ENCODE assay signal across 8 mouse cellular contexts in genomic region chr5:117360228-117360515, GRCm38 (mm10). TPM values are rescaled to one million over a fixed set of nuclear protein-coding genes. Genes with fewer than 3 reads are reported as not detected.
A peak's percentile ranks its signal among the peaks of the same experiment; 100 is the strongest.
DNase-seq lines count a peak whose midpoint lies in the region; ATAC-seq lines count a peak whose summit lies in the region.
"Had no signal": no experiment of that assay in that cellular context is flagged by ENCODE, and none has a peak within 500 bp of the region (broad histone marks: within the 10 kb centered on the region; RNA-seq: fewer than 3 reads in every experiment).

No protein-coding gene starts in this region.

- no peak for ATAC-seq in neural tube, embryonic 12.5 days (ENCODE audit: low FRiP score, low read depth)
- ATAC-seq in intestine, embryonic 15.5 days = no peak
- ATAC-seq in liver, embryonic 16.5 days (ENCODE audit: low read depth) = no peak

- peaks cover 34% of the 10 kb centered on the region for H3K4me1 ChIP-seq in neural tube, embryonic 12.5 days
- peaks cover 43% of the 10 kb centered on the region for H3K4me1 ChIP-seq in intestine, embryonic 15.5 days (replicated peaks)
- peaks cover 46% of the 10 kb centered on the region for H3K4me1 ChIP-seq in liver, embryonic 16.5 days (ENCODE audit: control insufficient read depth, low read depth, low read length)

- WGBS in neural tube, embryonic 12.5 days = 61% methylated on average over 13 of the region's 13 CpGs
- WGBS in intestine, embryonic 15.5 days = 48% methylated on average over 13 of the region's 13 CpGs
- 77% methylated on average over 13 of the region's 13 CpGs for WGBS in liver, embryonic 16.5 days (ENCODE audit: insufficient replicate concordance)

- 0 out of 2 replicates have a peak overlapping the region, but pooled peaks have one; percentile 9 for H3K4me2 ChIP-seq in neural tube, embryonic 12.5 days (replicated peaks)
- peak overlapping the region; percentile 39 for H3K4me2 ChIP-seq in intestine, embryonic 15.5 days (replicated peaks)
- H3K4me2 ChIP-seq in liver, embryonic 16.5 days (ENCODE audit: low read depth, low read length) = 0 out of 2 replicates have a peak overlapping the region, but pooled peaks have one; percentile 30

- no peaks in the 10 kb centered on the region for H3K9me3 ChIP-seq in neural tube, embryonic 12.5 days
- no peaks in the 10 kb centered on the region for H3K9me3 ChIP-seq in intestine, embryonic 15.5 days
- H3K9me3 ChIP-seq in liver, embryonic 16.5 days (replicated peaks; ENCODE audit: control insufficient read depth, low read length) = no peaks in the 10 kb centered on the region

- no peak overlapping the region for H3K4me3 ChIP-seq in neural tube, embryonic 12.5 days
- H3K4me3 ChIP-seq in intestine, embryonic 15.5 days (replicated peaks) = no peak overlapping the region
- H3K4me3 ChIP-seq in liver, embryonic 16.5 days (ENCODE audit: low read depth, low read length) = no peak overlapping the region
- H3K4me3 ChIP-seq: erythroblast, embryonic 14.5 days had no signal

- intact Hi-C loops in left cerebral cortex, postnatal 25 days (cut with DNase I) = no loop called here

- no peak for DNase-seq in neural tube, embryonic 10.5 days (ENCODE audit: extremely low spot score, low spot score)
- DNase-seq in left cerebral cortex, adult 8-10 months (ENCODE audit: low spot score in 2 of 2) = no peak
- DNase-seq in right cerebral cortex, postnatal 14 days = no peak
- DNase-seq in left cerebral cortex, postnatal 25 days (ENCODE audit: low spot score in 2 of 2) = no peak

- H3K27ac ChIP-seq in neural tube, embryonic 12.5 days = no peak overlapping the region
- H3K27ac ChIP-seq in intestine, embryonic 15.5 days = peak overlapping the region; percentile 74
- H3K27ac ChIP-seq in liver, embryonic 16.5 days (ENCODE audit: low read length) = peak overlapping the region; percentile 83

- H3K9ac ChIP-seq in neural tube, embryonic 12.5 days = no peak overlapping the region
- H3K9ac ChIP-seq in intestine, embryonic 15.5 days = no peak overlapping the region
- no peak overlapping the region; the same call in 1 of the 2 replicates for H3K9ac ChIP-seq in liver, embryonic 16.5 days (ENCODE audit: low read depth, low read length)

- no peaks in the 10 kb centered on the region for H3K27me3 ChIP-seq in neural tube, embryonic 12.5 days (replicated peaks)
- H3K27me3 ChIP-seq in intestine, embryonic 15.5 days (replicated peaks) = no peaks in the 10 kb centered on the region
- peaks cover 5% of the 10 kb centered on the region for H3K27me3 ChIP-seq in liver, embryonic 16.5 days (ENCODE audit: control insufficient read depth, insufficient read depth, low read depth, low read length)

- peaks cover 20% of the 10 kb centered on the region for H3K36me3 ChIP-seq in neural tube, embryonic 12.5 days
- H3K36me3 ChIP-seq in intestine, embryonic 15.5 days = peaks cover 7% of the 10 kb centered on the region
- no peaks in the 10 kb centered on the region for H3K36me3 ChIP-seq in liver, embryonic 16.5 days (ENCODE audit: control insufficient read depth, insufficient read depth)

RNA-seq across cellular contexts. Expression of gene Wsb2, which starts 3.1 kb away (rescaled TPM):
- polyA plus RNA-seq in neural tube, embryonic 12.5 days (2016; fragmentation: Nextera tagmentation; extraction: Ambion mirVana) = 138 and 140 TPM in 2 replicates
- polyA plus RNA-seq in intestine, embryonic 15.5 days (2015; fragmentation: Nextera tagmentation; extraction: Ambion mirVana) = 82.6 and 94.5 TPM in 2 replicates
- polyA plus RNA-seq in liver, embryonic 16.5 days (2015; fragmentation: Nextera tagmentation; extraction: Ambion mirVana) = 16.8 and 20.5 TPM in 2 replicates
- 100 to 1,000 TPM; 263 to 297 (median 279) TPM for total RNA-seq in left cerebral cortex, adult 8-10 months (2022)
- 100 to 1,000 TPM; 319 to 325 TPM for total RNA-seq in left cerebral cortex, postnatal 25 days (2021)

RNA-seq across cellular contexts. Expression of gene Rfc5, which starts 28.7 kb away (rescaled TPM):
- 52.1 and 53.4 TPM in 2 replicates for polyA plus RNA-seq in neural tube, embryonic 12.5 days (2016; fragmentation: Nextera tagmentation; extraction: Ambion mirVana)
- polyA plus RNA-seq in intestine, embryonic 15.5 days (2015; fragmentation: Nextera tagmentation; extraction: Ambion mirVana) = 95.5 and 104 TPM in 2 replicates
- 44.3 and 46.6 TPM in 2 replicates for polyA plus RNA-seq in liver, embryonic 16.5 days (2015; fragmentation: Nextera tagmentation; extraction: Ambion mirVana)
- total RNA-seq in left cerebral cortex, adult 8-10 months (2022) = 10 to 100 TPM; 11.6 to 18.0 (median 16.3) TPM
- total RNA-seq in left cerebral cortex, postnatal 25 days (2021) = 10 to 100 TPM; 20.4 to 24.7 TPM

RNA-seq across cellular contexts. Expression of gene Vsig10, which starts 41.3 kb away (rescaled TPM):
- polyA plus RNA-seq in neural tube, embryonic 12.5 days (2016; fragmentation: Nextera tagmentation; extraction: Ambion mirVana) = 2.4 and 2.8 TPM in 2 replicates
- polyA plus RNA-seq in intestine, embryonic 15.5 days (2015; fragmentation: Nextera tagmentation; extraction: Ambion mirVana) = 14.1 and 16.8 TPM in 2 replicates
- 1.5 and 1.8 TPM in 2 replicates for polyA plus RNA-seq in liver, embryonic 16.5 days (2015; fragmentation: Nextera tagmentation; extraction: Ambion mirVana)
- 1 to 10 TPM; 1.7 to 3.6 (median 2.1) TPM for total RNA-seq in left cerebral cortex, adult 8-10 months (2022)
- total RNA-seq in left cerebral cortex, postnatal 25 days (2021) = 1 to 10 TPM; 1.4 to 3.3 TPM
- polyA plus RNA-seq: erythroblast, embryonic 14.5 days had no signal

RNA-seq across cellular contexts. Expression of gene Ksr2, which starts 53.6 kb away (rescaled TPM):
- 3.4 TPM in 2 replicates for polyA plus RNA-seq in neural tube, embryonic 12.5 days (2016; fragmentation: Nextera tagmentation; extraction: Ambion mirVana)
- polyA plus RNA-seq in intestine, embryonic 15.5 days (2015; fragmentation: Nextera tagmentation; extraction: Ambion mirVana) = 0.44 and 0.46 TPM in 2 replicates
- polyA plus RNA-seq in liver, embryonic 16.5 days (2015; fragmentation: Nextera tagmentation; extraction: Ambion mirVana) = 0.05 and 0.06 TPM in 2 replicates
- total RNA-seq in left cerebral cortex, adult 8-10 months (2022) = 10 to 100 TPM; 40.3 to 43.9 (median 41.3) TPM
- total RNA-seq in left cerebral cortex, postnatal 25 days (2021) = 10 to 100 TPM; 37.4 to 41.0 TPM
- polyA plus RNA-seq: erythroblast, embryonic 14.5 days had no signal
